Mouse (Mus musculus): ENCODE measurements around the gene Tarbp2. TPM values are rescaled to one million over a fixed set of nuclear protein-coding genes. Genes with fewer than 3 reads are reported as not detected.

Tarbp2 gene
- polyA plus RNA-seq (2012), result 11.9 and 12.1 TPM in 2 replicates

- TF ChIP-seq TAL1 (IDR thresholded peaks at IDR 0.05; ENCODE audit: low read length), result no peak
- TF ChIP-seq GATA1 (IDR thresholded peaks at IDR 0.05; ENCODE audit: low read length), result no peak
- Histone ChIP-seq H3K4me1 (ENCODE audit: control insufficient read depth) (peaks cover 57% of the 10 kb centered on the region), H3K36me3 (ENCODE audit: control insufficient read depth) (peaks cover 31% of the 10 kb centered on the region), H3K9me3 (ENCODE audit: control insufficient read depth, low read length) (no peaks in the 10 kb centered on the region), H3K4me3 (replicated peaks) (peak within 1 kb of the TSS; percentile 95), H3K27me3 (ENCODE audit: control insufficient read depth) (peaks cover 15% of the 10 kb centered on the region)
Measured at GRCm38 (mm10) chr15:102517976-102518858, at the start of gene Tarbp2. Tarbp2 (plus strand) TSS chr15:102518192.

DNA sequence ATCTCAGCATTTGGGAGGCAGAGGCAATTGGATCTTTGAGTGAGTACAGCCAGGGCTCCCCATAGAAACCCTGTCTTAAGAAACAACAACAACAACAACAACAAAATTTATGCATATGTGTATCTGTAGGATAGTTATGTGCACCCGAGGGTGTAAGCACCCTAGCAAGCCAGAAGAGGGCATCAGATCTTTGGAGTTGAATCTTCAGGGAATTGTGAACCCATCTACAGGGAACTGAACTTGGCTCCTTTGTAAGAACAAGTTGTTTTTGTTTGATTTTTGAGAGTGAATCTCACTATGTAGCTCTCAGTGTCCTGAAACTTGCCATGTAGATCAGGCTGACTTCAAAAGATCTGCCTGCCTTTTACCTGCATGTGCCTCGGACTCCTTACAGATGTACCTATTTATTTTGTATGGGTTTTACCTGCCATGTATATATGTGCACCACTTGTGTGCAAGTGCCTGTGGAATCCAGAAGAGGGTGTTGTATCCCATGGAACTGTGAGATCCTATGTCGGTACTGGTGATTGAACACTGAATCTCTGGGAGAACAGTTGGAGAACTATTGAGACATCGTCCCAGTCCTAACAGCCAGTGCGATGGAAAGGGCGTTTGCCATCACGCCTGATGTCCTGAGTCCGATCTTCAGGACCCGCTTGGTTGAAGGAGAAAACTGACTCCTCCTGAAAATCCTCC lies 49.2 kb upstream of the Tarbp2 start:
- Histone ChIP-seq H3K36me3 (ENCODE audit: control insufficient read depth) (peaks cover 55% of the 10 kb centered on the region), H3K4me1 (ENCODE audit: control insufficient read depth) (peaks cover 18% of the 10 kb centered on the region), H3K9me3 (ENCODE audit: control insufficient read depth, low read length) (peaks cover 5% of the 10 kb centered on the region), H3K4me3 (replicated peaks) (no peak overlapping the region), H3K27me3 (ENCODE audit: control insufficient read depth) (no peaks in the 10 kb centered on the region)
- TF ChIP-seq TAL1 (IDR thresholded peaks at IDR 0.05; ENCODE audit: low read length) (no peak), GATA1 (IDR thresholded peaks at IDR 0.05; ENCODE audit: low read length) (no peak)

GRCm38 (mm10) chr15:102470183-102470604 lies 47.8 kb upstream of the Tarbp2 start, which contains the start of gene Pcbp2:
Pcbp2 (plus strand) TSS chr15:102470539.
- peak within 1 kb of the TSS; percentile 93 for H3K4me3 ChIP-seq (replicated peaks)
- peaks cover 5% of the 10 kb centered on the region for H3K9me3 ChIP-seq (ENCODE audit: control insufficient read depth, low read length)
- H3K27me3 ChIP-seq (ENCODE audit: control insufficient read depth), result no peaks in the 10 kb centered on the region
- TF ChIP-seq GATA1 (IDR thresholded peaks at IDR 0.05; ENCODE audit: low read length) (peak; percentile 70), TAL1 (IDR thresholded peaks at IDR 0.05; ENCODE audit: low read length) (no peak)
- peaks cover 18% of the 10 kb centered on the region for H3K4me1 ChIP-seq (ENCODE audit: control insufficient read depth)
- H3K36me3 ChIP-seq (ENCODE audit: control insufficient read depth), result peaks cover 59% of the 10 kb centered on the region

- Histone ChIP-seq H3K4me3 (replicated peaks) (peak overlapping the region; percentile 93), H3K27me3 (ENCODE audit: control insufficient read depth) (no peaks in the 10 kb centered on the region), H3K36me3 (ENCODE audit: control insufficient read depth) (peaks cover 60% of the 10 kb centered on the region), H3K4me1 (ENCODE audit: control insufficient read depth) (peaks cover 18% of the 10 kb centered on the region), H3K9me3 (ENCODE audit: control insufficient read depth, low read length) (peaks cover 5% of the 10 kb centered on the region)
- no peak for TF ChIP-seq TAL1 (IDR thresholded peaks at IDR 0.05; ENCODE audit: low read length)
- TF ChIP-seq GATA1 (IDR thresholded peaks at IDR 0.05; ENCODE audit: low read length), result no peak
Measured at GRCm38 (mm10) chr15:102470605-102471294, 47.2 kb upstream of the Tarbp2 start.

DNA sequence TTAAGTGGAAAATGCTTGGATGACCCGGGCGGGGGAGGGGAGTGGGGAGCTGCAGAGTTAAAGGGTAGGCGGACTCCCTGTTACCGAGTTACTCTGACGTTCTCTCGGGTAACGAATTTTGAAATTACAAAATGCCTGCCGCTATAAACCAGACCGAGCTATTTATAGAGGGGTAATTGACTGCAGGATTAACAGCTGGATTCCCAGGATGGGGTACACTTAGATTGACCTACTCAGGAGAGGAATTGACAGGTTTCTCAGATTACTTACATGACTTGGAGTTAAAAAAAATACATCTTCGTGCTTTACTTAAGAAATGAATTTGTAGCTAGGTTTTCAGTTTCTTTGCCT lies 46.7 kb upstream of the Tarbp2 start:
- H3K27me3 ChIP-seq (ENCODE audit: control insufficient read depth), result no peaks in the 10 kb centered on the region
- H3K9me3 ChIP-seq (ENCODE audit: control insufficient read depth, low read length), result peaks cover 5% of the 10 kb centered on the region
- peak overlapping the region; percentile 93 for H3K4me3 ChIP-seq (replicated peaks)
- no peak for TF ChIP-seq TAL1 (IDR thresholded peaks at IDR 0.05; ENCODE audit: low read length)
- H3K4me1 ChIP-seq (ENCODE audit: control insufficient read depth), result peaks cover 18% of the 10 kb centered on the region
- peaks cover 62% of the 10 kb centered on the region for H3K36me3 ChIP-seq (ENCODE audit: control insufficient read depth)

- no peaks in the 10 kb centered on the region for H3K27me3 ChIP-seq (ENCODE audit: control insufficient read depth)
- peak overlapping the region; percentile 93 for H3K4me3 ChIP-seq (replicated peaks)
- H3K4me1 ChIP-seq (ENCODE audit: control insufficient read depth), result peaks cover 18% of the 10 kb centered on the region
- no peak for TF ChIP-seq GATA1 (IDR thresholded peaks at IDR 0.05; ENCODE audit: low read length)
- TF ChIP-seq TAL1 (IDR thresholded peaks at IDR 0.05; ENCODE audit: low read length), result no peak
- peaks cover 62% of the 10 kb centered on the region for H3K36me3 ChIP-seq (ENCODE audit: control insufficient read depth)
- H3K9me3 ChIP-seq (ENCODE audit: control insufficient read depth, low read length), result peaks cover 5% of the 10 kb centered on the region
Measured at GRCm38 (mm10) chr15:102471727-102472126, 46.3 kb upstream of the Tarbp2 start.

DNA sequence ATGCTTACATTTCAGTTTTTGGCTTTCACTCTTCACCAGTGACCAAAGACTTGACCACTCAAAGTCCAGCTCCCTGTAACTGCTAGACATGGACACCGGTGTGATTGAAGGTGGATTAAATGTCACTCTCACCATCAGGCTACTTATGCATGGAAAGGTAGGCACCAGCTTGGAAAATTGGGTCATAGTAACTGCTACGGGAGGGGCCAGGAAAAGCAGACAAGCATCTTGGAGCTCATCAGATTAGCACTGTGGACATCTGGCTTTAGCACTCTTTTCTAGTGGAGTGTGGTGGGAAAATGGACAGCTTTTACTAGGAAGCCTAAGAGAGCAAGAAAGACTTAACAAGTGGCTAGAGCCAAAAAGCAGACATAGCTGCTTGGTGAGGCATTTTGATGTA lies 44.7 kb upstream of the Tarbp2 start:
- peaks cover 5% of the 10 kb centered on the region for H3K9me3 ChIP-seq (ENCODE audit: control insufficient read depth, low read length)
- no peak overlapping the region for H3K4me3 ChIP-seq (replicated peaks)
- H3K4me1 ChIP-seq (ENCODE audit: control insufficient read depth), result peaks cover 18% of the 10 kb centered on the region
- TF ChIP-seq TAL1 (IDR thresholded peaks at IDR 0.05; ENCODE audit: low read length) (no peak), GATA1 (IDR thresholded peaks at IDR 0.05; ENCODE audit: low read length) (no peak)
- H3K36me3 ChIP-seq (ENCODE audit: control insufficient read depth), result peaks cover 67% of the 10 kb centered on the region
- no peaks in the 10 kb centered on the region for H3K27me3 ChIP-seq (ENCODE audit: control insufficient read depth)

DNA sequence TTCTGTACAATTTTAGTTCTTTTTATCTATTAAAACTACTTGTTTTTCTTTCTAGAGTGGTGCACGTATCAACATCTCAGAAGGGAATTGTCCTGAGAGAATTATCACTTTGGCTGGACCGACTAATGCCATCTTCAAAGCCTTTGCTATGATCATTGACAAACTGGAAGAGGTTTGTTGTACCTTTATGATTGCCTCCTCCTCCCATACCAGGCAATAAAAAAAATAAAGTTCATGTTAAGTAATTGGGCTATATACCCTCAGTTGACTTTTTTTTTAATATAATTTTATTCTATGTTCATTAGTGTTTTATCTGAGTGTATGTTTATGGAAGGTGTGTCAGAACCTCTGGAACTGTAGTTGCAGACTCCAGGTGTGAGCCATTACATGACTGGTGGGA lies 43.5 kb upstream of the Tarbp2 start:
- Histone ChIP-seq H3K36me3 (ENCODE audit: control insufficient read depth) (peaks cover 69% of the 10 kb centered on the region), H3K9me3 (ENCODE audit: control insufficient read depth, low read length) (no peaks in the 10 kb centered on the region), H3K4me3 (replicated peaks) (no peak overlapping the region), H3K27me3 (ENCODE audit: control insufficient read depth) (no peaks in the 10 kb centered on the region), H3K4me1 (ENCODE audit: control insufficient read depth) (peaks cover 18% of the 10 kb centered on the region)
- no peak for TF ChIP-seq TAL1 (IDR thresholded peaks at IDR 0.05; ENCODE audit: low read length)
- TF ChIP-seq GATA1 (IDR thresholded peaks at IDR 0.05; ENCODE audit: low read length), result no peak

DNA sequence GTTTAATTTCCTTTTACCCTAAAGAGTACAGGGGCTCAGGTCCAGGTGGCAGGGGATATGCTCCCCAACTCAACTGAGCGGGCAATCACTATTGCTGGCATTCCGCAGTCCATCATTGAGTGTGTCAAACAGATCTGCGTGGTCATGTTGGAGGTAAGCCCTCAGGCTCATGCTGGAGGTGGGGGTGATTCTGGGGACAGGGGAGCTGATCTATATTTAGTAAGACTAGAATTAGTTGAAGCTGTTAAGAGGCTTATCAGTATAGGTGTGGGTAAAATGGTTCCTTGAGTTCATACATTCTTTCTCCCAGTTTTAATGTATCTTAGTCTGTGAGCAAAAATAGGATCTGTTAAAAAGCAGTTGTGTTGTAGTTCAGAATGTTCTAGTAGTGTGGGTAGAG lies 34.9 kb upstream of the Tarbp2 start:
- no peaks in the 10 kb centered on the region; the same call in 1 of the 2 replicates for H3K4me1 ChIP-seq (ENCODE audit: control insufficient read depth)
- H3K36me3 ChIP-seq (ENCODE audit: control insufficient read depth), result peaks cover 97% of the 10 kb centered on the region
- TF ChIP-seq TAL1 (IDR thresholded peaks at IDR 0.05; ENCODE audit: low read length) (no peak), GATA1 (IDR thresholded peaks at IDR 0.05; ENCODE audit: low read length) (no peak)
- H3K27me3 ChIP-seq (ENCODE audit: control insufficient read depth), result no peaks in the 10 kb centered on the region
- H3K4me3 ChIP-seq (replicated peaks), result no peak overlapping the region
- H3K9me3 ChIP-seq (ENCODE audit: control insufficient read depth, low read length), result no peaks in the 10 kb centered on the region

All from erythroblast, embryonic 14.5 days (primary cell).